Mouse (Mus musculus) cerebellum, postnatal 10 days (tissue): Measurements from ENCODE around the gene Taf13.
"Not testable (repeated sequence)": the region's sequence is repeated elsewhere in the genome, so short reads cannot be mapped to it uniquely, and the experiment has no call there.

ENCODE experiments used
- DNase-seq, 2 experiments: peaks; one replicate each; pipeline ENCODE4 v3.0.0; 2021; ENCODE audit warnings: mixed read lengths in 2 of 2

Taf13 gene

DNA sequence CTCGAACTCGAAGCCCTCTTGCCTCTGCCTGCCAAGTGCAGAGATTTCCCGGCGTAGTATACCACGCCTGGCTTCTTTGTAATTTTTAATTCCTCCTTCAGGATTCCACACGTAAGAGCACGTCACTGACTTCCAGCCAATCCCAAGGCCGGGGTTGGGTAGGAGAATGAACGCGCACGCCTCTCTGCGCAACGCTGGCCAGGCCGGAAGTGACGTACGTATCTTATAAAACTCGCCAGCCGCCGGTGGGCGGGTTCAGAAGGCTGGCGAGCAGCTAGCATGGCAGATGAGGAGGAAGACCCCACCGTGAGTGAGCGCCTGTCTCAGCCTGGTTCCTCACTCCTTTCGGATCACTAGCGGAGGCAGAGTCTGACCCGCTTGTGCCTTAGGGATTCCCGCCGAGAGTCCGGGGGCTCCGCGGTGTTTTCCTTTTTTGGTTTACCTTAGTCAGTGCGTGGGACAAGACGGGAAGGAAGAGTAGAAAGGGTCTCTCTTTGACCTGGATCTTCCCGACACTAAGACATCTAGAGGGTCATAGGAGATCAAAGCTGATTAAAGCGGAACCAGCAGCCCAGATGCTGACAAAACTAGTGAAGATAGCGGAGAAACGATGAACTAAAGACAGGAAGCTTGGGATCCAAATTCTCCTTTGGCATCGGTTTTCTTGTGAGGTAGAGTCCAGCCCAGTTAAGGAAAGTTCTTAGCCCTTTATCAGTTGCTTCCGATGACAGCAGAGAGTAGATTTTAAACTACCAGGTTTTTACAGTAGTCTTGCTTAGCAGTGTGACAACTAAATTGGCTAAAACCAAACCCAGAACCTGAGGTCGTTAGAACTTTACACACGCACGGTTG lies at the start of gene Taf13:
Gene Taf13 (plus strand): TSS at position 256 of the 852 bp plus-strand sequence.
- peak; percentile 98 to 99 for DNase-seq

DNA sequence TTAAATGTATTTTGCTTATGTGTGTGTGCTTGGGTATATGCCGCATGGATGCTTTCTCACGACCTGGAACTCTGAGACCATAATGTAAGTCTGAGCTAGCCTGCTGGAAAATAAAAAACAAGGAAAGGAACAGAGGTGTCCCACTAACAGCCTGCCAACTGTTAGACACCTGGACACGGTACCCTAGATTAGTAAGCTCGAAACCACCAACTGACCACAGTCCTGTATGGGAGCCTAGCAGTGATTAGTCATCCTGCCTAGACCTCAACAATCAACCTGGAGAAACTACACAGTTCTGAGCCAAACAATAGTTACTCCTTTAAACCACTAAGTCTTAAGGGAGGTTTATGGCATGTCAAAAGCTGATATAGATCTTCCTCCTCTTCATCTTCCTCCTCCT lies 48.1 kb upstream of the Taf13 start:
- no peak for DNase-seq

- DNase-seq = no peak
Observed at GRCm38 (mm10) chr3:108528489-108528888, 43.0 kb upstream of the Taf13 start.

DNA sequence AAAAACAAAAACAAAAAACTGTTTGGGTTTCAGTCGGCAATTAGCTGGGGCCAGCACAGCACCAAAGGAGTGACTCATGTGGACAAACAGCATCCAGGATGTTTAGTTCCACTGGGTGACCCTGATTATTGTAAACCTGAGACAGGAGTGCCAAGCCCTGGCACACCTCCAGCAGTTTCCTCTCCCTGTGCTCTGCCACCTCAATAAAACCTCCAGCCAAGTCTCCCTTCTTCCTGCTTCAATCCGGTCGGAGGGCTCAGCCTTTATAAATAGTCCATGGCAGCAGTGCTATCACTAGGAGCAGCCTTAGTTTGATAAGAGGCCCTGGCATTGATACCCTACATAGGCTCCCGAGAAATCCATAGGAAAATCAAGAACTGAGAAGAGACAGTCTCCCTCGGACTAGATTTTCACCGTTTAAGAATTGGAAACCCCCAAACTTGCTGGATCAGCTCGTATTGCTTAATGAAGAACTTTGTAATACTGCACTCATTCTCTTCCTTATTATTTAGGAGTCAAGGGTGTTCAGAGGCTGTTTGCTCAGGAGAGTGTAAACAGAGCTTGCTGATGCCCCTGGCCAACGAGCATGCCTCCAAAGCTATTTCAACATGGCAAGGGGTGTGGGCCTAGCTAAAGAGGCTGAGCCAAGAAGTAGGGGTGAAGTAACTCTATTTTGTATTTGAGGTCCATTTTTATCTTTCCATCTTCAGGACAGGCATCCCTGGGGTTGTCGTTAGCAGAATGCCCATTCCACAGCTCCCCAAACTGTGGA lies 38.2 kb upstream of the Taf13 start:
- DNase-seq = peak; percentile 62 to 70

DNA sequence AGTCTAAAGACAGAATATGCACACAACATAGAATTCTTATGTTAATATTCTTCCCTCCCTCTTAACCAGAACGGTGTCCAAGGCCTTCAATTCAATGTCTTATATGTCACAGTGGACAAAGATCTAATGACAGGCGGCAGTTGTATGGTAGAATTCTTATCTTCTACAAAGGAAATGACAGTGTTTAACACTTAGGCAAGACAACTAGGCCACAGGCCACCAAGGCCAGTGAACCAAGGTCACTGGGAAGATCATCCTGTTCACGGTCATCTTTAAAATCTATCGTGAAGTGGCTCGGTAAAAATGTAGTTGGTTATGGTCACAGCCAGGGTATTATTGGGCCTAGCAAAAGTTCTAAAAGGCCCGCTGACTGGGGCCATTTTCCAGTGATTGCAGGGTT lies 37.5 kb upstream of the Taf13 start, which contains the start of gene 1700013F07Rik:
Gene 1700013F07Rik (plus strand): TSS at position 200 of the 400 bp plus-strand sequence.
- no peak for DNase-seq

GRCm38 (mm10) chr3:108535896-108536516 lies 35.5 kb upstream of the Taf13 start:
- no peak for DNase-seq

- peak; percentile 78 to 83 for DNase-seq
Observed at GRCm38 (mm10) chr3:108536517-108537260, 34.8 kb upstream of the Taf13 start, which contains the start of gene 5330417C22Rik. Gene 5330417C22Rik, minus strand, starts transcription at chr3:108536536.

DNA sequence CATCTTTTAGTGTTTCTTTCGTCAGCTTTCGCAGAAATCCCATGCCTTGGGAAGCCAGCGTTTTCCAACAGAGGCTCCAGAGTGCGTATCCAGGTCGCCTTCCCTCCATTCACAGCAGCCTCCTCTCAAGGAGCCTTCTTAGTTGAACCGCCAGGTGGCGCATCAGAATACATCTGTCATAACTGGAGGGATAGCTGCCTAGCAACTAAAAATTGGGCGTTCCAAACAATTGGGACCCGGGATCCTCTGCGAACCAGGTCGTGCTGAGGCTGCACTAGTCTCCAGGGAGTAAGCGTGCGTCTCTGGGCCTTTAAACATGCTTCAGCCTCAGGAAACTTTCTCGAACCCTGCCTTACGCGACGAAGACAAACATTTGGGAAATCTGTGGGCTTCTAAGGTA lies 34.2 kb upstream of the Taf13 start:
- peak; percentile 93 for DNase-seq

DNA sequence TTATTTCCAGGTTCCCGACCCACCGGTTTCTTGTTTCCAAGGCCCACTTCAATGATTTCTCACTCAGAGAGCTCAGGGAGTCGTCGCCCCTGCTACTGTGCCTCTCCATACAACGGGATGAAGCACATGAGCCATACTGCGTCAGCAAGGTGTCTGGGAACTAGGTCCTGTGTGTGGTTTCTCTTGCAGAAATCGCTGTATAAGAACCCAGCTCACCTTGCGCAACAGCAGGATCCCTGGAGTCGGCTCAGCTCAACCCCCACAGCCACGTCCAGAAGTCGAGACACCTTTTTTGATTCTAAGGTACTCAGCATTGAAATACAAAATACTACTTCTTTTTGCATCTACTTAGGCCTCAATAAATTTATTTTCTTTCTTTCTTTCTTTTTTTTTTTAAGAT lies 29.2 kb upstream of the Taf13 start:
- DNase-seq = no peak

DNA sequence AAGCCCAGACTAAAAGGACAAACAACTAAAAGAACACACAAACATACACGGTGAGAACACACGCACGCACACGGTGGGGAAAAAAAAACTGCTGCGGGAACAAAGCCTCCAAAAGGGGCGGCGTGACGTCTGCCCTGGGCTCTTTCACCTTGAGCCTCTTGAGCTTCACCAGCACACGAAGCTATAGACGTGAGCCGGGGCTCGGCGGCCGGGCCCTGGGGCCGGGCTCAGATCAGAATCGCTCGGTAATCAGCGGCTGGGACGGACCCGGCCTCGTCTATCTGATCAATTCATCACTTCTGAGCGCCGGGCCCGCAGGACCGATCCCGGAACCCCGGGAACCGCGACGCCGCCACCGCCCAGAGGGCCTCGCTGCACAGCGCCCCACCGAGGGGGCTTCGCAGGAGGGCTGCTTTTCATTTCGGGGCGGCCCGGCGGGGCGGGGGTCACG lies 17.4 kb upstream of the Taf13 start:
- no peak for DNase-seq

GRCm38 (mm10) chr3:108554587-108555312 lies 16.7 kb upstream of the Taf13 start:
- peak; percentile 96 for DNase-seq

DNA sequence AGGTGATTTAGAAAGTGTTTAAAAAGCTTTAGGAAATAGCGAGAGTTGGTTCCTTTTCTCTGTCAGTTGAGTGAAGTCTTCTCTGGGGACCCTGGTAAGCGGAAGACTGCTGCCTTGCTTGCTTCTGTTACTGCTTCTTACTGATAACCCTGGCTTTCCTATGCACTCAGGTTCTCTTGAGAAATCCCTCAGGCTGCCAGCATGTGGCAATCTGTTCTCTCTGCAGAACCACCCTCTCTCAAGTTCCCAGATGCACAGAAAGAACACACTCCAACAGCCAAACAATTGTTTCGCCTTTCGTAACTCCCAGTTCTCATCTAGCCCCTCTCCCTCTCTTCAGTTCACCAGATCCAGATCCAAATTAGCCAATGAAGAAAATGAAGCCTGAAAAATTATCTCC lies 13.6 kb upstream of the Taf13 start:
- no peak for DNase-seq

DNA sequence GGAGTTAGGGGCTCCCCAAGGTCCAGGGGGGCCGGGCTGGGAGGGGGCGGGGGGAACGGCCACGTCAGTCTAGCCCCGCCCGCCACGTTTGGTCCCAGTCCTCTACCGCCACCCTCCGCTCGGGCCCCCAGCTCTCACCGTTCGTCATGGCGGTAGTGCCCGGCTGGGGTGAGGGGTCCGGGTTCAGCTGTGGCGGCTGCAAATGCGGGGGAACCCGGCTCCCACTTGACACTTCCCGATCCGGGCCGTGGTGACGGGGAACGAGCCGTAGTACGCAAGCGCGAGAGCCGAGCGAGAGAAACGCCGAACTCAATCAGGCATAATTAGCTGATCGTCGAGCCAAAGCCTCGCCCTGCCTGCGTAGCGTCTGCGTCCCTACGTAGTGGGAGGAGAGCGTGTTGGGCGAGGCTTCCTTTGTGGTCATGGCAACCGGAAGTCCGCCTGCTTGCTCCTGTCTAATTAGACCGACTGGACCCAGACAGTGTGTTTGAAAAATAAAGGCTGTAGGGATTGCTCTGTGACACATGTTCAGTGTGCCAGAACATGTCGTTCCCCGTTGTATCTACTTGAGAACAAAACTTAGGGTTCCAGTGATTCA lies 9.3 kb upstream of the Taf13 start, which contains the start of gene Tmem167b:
Gene Tmem167b (minus strand): TSS at position 334 of the 598 bp plus-strand sequence.
- DNase-seq = peak; percentile 97 to 98

DNA sequence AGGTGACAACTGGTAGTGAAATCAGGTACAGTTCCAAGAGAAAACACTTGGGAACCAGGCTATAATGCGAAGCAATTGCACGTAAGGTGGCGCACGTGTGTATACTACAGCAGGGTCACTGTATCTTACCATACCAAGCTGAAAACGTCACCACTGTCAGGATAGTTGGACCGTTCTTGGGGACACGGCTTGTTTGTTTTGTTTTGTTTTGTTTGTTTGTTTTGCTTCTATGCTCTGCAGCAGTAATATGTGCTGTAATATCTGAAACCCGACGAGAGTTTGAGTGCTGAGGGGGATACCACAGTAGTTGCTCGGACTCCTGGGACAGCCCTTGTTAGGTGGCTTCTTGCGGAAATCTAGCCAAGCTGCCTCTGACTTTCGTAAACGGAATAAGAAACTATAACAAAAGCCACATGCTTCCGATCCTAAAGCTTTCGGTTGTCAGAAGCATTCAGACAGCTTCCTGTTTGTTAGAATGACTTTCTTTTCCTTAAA lies 8.7 kb upstream of the Taf13 start:
- DNase-seq = peak in 1 of 2 experiments; percentile 49

GRCm38 (mm10) chr3:108563309-108563708 lies 8.2 kb upstream of the Taf13 start:
- DNase-seq = peak; percentile 91 to 92

DNA sequence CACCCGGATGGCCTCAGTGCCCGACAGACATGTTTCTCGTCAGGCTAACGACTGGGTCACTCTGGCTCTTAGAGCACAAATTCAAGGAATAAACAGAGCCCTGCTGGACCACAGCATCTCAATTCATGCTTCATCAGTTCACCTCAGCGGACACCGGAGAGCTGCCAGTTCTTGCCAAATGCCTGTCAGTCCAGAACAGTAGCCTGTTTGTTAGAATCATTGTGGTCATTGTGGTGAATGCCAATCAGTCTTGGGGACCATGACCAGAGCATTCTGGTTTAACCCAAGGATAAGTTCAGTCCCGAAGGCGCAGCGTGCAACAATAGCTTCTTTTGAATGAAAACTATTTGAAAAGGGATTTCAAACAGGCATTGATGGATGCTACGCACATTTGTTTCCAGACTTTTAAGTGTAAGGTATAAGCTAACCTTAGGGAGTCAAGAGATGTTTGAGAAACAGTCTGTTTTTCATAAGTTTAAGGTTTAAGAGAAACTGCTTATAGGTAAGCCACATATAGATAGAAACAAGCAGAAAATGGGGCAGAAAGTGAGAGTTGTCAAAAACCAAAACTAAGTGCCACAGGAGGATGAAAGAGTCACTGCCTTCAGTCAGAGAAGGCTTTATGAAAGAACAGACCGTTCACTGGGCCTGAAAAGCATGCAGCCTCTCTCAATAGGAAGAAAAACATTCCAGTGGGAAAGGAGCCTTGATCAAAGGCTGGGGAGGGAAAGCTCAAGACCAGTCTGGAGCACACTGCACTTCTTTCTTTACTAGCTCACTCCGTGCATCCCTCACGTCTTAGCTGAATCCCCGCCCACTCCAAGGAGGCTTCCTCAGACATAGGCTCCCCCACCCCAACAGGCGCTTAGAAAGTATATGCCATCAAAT lies 3.3 kb upstream of the Taf13 start:
- peak; percentile 72 to 77 for DNase-seq

DNA sequence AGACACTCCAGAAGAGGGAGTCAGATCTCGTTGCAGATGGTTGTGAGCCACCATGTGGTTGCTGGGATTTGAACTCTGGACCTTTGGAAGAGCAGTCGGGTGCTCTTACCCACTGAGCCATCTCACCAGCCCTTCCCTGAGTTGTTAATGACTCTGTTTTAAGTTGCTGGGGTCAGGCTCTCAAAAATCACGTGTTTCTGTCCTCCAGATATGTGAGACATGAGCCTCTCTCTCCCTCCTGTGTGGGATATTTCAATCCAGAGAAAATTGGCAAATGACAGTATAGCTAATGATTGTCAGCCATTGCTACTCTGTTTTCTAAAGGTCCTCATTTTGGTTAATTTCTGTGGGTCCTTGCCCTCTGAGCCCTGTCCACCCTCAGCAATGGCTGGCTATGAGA lies 1.9 kb upstream of the Taf13 start:
- not testable (repeated sequence) for DNase-seq

- DNase-seq = no peak
Observed at GRCm38 (mm10) chr3:108570813-108571212, 685 bp upstream of the Taf13 start.

GRCm38 (mm10) chr3:108572309-108573010 lies 962 bp downstream of the Taf13 start:
- DNase-seq = no peak
